Mouse (Mus musculus) retina, postnatal 7 days (tissue): Measurements from ENCODE around the gene Frmd4a.
"Not testable (repeated sequence)": the region's sequence is repeated elsewhere in the genome, so short reads cannot be mapped to it uniquely, and the experiment has no call there.

Experiments used
- DNase-seq: peaks from one replicate; pipeline ENCODE4 v3.0.0-alpha.2; 2012; ENCODE audit warnings: low read depth, low spot score

The Frmd4a gene

DNA sequence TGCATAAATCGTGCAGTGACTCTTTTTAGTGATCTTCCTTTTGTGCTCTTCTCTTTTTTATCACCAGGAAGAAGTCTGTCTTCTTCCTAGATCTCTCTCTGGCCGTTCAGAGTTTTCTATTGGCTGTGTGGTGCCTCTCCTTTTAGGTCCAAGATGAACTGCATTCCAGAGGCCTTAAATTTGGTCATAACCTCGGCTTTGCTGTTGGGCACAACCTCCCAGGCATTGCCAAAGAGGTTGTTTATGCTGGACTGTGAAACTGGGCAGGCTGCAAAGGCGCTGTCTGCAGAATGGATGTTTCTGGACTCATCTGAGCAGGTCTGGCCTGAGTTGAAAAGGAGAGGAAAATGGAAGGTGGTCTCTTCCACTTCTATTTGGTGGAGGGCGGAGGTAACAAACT is 560.8 kb downstream of the Frmd4a start:
- DNase-seq, result no peak

DNA sequence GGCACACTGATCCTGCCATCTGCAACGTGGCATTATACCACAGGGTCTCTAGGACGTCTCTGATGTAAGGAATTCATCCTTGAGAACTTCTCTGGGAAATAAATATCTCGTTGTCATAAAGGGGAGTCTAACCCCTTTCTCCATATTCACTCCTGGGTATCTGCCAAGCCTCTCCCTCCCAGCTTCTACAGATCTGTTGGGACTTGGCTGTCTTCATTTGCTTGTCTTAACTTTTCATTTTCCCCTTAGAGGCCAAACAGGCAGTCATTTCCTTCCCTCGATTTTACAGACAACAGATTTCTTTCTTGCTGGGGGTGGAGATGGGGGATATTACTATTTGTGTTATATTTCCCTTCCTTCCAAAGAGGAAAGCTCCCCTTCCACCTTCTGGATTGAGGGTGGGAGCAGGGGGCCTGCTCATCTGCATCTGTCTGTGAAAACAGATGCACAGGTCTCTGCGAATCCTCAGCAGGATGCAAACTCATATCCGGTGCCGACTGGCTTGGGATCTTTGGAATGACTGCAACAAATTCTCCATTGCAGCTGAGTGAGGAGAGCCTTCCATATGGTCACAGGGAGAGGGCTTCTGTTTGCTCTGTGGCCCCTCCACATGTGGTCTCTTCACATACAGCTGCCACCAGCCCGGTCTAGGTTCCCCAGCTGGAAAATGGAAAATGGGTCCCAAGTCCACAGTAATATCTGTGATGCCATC is 562.0 kb downstream of the Frmd4a start:
- no peak for DNase-seq

DNA sequence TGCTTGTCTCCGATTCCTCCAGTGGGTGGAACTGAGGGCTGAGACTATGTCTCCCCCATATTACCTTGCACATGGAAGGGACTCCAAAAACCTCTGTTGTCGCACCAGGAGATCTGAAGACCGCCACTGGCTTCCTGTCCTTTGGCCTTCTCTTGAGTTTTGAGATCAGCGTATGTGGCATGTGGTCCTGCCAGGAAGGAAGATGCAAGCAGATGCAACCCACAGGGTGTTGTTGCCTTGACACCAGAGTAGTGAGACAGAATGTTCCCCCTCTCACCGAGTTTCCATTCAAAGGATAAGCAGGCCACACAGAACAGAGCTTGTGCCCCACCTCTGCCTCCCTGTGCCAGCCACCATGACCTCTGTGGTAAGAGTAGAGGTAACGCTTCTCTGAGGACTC is 563.1 kb downstream of the Frmd4a start:
- DNase-seq, result no peak

DNA sequence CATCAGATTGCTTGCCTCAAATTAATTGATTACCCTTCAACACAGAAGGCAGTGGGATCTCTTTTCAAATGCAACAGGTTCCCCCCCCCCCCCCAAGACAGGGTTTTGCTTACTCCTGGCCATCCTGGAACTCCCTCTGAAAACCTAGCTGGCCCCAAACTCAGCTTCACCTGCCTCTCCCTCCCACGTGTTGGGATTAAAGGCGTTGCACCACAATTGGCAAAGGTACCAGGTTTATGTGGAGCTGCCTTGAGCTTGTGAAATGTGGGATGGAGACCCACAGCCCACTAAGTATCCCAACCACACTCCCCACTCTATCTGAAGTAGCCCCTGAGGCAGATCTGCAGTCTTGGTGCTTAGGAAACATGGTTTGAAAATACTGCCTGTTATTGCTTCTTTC is 565.4 kb downstream of the Frmd4a start:
- DNase-seq, result no peak

DNA sequence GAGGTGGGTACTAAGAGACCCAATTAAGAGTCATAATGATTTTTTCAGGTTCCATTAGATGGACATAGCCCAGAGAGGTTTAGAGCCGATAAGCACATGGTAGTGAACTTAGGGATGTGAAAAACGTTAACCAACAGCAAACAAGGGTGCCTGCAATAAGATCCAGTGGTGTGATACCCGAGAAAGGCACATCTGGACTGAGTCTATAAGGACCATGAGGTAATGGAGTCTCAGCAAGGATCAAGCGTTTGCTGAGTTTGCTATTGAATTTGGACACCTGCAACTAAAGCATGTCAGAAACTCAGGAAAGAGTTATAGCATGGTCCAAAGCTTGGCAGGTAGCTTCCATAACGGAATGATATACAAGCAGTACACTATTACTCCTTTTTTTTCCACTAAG is 566.7 kb downstream of the Frmd4a start:
- DNase-seq, result no peak

DNA sequence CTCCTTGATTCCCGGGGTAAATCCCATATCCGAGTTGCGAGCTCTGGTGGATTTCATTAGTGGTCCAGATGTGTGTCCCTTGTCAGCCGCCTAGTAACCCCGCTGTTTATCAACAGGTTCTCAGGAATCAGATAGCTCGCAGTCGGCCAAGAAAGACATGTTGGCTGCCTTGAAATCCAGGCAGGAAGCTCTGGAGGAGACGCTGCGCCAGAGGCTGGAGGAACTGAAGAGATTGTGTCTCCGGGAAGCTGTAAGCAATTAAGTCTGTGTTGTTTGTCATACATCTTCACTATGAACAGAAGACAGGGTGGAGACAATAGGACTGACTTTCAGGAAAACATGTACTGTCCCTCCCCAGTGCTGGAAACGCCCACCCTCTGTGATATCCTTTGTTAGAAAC is 568.7 kb downstream of the Frmd4a start:
- DNase-seq, result no peak

DNA sequence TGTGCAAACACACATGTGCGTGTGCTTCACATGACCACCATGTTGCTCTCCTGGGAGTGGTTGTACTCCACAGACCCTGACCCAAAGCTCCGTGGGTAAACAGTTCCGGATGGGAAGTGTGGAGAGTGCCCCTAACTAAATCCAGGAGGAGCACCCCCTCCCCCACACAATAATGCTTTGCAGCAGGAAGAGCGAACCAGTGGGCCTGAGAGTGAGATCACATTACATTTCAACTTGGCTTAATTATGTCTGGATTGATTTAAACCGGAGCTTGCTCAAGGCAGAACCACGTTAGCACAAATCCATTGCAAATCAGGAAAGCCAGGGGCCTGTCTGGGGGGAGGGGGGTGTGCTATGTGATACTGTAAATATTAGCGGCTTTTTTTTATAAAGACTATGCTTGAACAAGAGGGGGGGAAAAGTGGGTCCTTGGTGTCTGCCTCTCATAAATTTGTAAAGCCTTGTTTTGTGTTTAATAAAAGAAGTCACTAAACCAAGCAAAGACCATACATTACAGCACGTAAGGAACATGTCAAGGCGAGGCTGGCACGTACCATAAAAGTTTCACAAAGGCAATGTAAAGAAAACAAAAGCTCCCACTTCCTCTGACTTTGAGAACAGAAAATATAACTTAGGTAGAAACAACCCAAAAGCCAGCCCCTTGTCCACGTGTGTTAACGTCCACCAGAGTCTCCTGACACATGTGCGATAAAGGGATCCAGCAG is 570.3 kb downstream of the Frmd4a start:
- no peak for DNase-seq

DNA sequence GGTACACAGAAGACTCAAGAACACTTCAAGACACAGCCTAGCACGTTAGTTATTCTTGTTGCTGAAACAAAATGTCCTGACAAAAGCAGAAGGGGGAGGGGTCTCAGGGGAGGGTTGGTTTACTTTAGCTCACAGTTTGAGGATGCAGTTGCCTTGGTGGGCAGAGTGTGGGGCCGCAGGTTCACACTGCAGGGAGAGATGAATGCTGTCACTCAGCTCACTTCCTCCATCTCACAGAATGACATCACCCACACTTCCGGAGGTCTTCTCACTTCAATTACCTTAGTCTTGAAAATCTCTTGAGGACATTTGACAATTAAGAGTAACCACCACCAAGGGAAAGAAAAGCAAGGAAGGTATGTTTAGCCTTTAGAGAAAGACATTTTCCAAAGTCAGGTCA is 574.1 kb downstream of the Frmd4a start:
- DNase-seq, result no peak

DNA sequence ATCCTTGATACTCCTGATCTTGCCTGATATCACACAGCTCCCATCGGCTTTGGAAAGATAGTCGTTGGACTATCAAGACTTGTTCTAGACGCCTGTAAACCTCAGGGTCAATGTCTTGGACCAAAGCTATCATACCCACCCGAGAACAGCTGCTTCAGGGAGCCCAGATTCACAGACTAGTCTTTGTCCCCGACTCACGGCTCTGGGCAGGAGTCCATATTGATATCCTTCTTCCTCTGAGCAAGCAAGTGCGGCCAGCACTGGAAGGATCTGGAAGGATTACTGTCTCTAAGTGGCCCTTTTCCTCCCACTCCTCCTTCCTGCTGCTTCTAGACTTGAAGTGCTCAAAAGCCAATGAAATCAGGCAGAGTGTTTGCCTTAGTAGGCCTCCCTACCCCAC is 575.1 kb downstream of the Frmd4a start:
- no peak for DNase-seq

DNA sequence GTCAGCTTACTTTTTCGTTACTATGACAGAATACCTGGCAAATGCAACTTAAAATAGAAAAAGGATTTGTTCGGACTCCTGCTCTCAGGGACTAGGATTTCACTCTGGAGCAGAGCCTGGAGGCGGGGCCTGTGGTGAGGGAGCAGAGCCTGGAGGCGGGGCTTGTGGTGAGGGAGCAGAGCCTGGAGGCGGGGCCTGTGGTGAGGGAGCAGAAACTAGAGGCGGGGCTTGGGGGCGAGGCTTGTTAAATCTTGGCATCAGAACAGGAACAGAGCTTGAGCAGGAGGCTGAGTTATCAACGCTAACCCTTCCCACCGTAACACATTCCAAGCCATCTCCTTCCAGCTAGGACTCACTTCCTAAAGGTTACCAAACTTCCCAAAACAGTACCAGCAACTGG is 575.9 kb downstream of the Frmd4a start:
- peak; percentile 45 for DNase-seq

DNA sequence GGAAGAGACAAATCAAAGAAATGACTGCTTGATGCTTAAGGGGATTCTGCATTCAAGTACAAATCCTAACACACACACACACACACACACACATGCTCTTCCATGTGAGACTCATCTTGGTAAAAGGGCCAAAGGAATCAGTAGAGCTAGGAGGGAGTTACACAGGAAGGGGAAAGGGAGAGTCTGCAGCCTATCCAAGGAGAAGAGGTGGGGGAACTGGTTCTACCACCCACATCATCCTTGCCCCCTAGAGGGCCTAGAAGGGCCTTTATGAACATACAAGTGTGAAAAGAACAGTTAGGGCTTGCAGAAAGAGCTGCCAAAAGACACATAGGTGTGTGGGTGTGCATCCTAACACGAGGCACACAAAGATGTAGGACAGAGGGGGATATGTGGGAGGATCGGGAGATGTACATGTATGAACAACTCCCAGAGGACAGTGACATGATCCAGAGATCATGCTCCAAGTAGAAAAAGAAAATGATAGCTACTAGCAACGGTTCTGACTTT is 576.4 kb downstream of the Frmd4a start:
- no peak for DNase-seq

DNA sequence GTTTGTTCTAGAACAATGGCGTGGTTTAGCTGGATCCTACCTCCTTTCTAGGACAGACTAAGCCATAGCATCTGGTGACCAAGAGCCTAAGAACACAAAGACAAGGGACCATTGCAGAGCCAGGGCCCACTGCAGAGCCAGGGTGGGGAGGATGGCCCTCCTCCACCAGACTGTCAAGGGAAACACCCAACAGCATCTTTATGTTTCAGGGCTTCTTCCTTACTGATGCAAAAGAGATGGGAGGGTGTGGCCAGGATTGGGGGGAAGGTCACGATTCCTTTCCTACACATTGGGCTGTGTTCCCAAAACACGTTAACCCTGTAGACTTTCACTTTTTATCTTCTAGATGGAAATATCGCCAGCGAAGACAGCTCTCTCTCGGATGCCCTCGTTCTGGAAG is 579.5 kb downstream of the Frmd4a start:
- no peak for DNase-seq

DNA sequence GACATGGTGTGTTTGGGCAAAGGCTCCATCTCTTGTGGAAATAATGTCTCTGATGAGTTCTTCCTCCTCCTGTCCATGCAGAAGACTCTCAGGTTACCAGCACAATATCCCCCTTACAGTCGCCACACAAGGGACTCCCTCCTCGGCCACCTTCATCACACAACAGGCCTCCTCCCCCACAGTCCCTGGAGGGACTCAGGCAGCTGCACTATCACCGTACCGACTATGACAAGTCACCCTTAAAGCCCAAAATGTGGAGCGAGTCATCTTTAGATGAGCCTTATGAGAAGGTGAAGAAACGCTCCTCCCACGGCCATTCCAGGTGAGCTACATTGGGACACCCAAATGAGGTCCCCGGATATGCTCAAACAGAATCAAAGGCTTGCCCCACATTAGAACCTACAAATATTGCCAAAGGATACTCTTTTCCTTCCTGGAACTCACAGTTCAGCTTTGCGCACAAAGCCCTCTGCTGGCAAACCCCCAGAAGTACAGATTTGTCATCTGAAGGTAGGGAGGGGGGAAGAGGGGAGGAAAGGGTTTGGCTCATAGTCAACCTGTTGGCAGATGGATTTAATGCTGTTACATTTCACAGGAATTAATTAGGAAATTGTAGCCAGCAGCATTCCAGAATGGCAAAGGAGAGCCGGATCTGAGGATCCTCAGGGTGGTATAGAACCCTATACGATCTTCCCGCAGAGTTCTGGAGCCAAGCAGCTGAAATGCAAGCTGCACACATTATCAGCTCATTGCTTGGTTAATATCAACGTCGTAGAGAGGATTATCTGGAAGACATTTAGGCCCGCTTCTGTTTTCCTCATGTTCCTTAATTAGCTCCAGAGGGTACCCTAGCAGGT is 583.7 kb downstream of the Frmd4a start:
- DNase-seq, result peak; percentile 66

DNA sequence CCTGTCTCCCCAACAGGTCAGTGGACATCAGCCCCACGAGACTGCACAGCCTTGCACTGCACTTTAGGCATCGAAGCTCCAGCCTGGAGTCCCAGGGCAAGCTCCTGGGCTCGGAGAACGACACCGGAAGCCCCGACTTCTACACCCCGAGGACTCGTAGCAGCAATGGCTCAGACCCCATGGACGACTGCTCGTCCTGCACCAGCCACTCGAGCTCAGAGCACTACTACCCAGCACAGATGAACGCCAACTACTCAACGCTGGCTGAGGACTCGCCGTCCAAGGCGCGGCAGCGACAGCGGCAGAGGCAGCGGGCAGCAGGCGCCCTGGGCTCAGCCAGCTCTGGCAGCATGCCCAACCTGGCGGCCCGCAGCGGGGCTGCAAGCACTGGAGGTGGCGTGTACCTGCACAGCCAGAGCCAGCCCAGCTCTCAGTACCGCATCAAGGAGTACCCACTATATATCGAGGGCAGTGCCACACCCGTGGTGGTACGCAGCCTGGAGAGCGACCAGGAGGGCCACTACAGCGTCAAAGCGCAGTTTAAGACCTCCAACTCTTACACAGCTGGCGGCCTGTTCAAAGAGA is 585.9 kb downstream of the Frmd4a start:
- DNase-seq, result no peak

DNA sequence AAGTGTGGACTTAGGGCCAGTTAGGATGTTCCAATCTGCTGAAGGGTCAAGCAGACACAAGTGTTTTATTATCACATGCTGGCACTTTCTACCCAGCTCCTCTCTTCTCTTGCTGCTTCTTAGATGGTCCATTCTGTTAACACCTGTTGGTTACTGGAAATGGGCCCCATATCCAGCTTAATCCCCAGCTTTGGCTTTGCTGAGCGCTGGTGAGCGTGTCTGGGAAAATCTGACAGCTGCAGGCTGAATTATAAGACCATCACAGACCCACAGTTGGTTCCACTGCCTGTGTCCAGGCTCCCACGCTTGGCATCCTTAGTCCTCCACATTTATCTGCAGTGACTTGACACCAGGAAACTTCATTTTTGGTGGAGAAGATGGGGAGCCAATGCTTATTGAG is 589.0 kb downstream of the Frmd4a start:
- peak; percentile 45 for DNase-seq

DNA sequence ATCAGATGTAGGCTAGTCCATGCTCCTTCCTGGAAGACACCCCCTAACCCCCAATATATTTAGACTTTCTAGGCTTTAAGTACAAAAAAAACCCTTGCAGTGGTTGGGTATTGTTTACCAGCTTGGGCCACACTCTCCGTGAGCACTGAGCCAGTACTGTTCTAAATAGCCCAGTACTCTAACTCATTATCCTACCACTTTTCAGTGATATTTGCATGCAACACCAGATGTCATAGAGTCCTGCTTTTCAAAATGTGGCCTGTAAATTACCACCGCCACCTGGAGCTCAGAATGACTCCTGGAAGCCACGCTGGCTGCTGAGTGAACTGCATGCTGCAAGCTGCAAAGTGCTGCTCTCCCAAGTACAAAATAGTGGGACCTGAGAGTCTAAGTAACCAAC is 590.7 kb downstream of the Frmd4a start:
- DNase-seq, result no peak

DNA sequence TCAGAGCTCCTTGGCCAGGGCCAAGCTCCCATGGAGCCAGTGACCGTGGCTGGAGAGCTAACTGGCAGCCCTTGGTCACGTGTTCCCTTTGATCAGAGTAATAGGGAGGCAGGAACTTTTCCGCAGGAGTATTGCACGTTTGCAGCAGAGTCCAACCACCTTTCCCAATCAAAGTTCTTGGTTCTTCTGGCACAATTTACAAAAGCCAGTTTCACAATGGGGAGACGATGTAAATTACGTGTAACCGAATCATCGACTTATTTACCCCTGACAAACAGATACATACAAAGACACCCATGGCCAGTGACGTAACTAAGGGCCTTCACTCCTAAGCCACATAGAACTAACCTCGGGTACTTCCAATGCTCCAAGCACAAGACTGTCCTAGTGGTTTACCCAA is 591.9 kb downstream of the Frmd4a start:
- no peak for DNase-seq

DNA sequence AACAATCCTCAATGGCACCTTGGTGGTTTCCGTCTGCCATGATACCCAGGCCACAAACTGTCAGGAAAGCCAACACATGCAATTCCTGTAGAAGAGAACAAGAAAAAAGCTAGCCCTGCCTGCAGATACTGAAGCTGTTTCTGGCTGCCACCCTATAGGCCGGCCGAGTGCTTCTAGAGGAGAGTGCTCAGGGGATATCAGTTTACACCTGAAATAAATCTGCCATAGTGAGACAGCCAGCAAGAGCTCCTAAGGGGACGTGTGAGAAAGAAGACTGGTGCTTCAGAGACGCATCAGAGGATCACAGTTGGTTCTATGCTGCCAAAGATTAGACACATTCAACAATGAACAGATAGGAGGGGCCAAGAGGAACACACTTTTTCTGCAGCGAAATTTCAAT is 593.8 kb downstream of the Frmd4a start:
- DNase-seq, result no peak

DNA sequence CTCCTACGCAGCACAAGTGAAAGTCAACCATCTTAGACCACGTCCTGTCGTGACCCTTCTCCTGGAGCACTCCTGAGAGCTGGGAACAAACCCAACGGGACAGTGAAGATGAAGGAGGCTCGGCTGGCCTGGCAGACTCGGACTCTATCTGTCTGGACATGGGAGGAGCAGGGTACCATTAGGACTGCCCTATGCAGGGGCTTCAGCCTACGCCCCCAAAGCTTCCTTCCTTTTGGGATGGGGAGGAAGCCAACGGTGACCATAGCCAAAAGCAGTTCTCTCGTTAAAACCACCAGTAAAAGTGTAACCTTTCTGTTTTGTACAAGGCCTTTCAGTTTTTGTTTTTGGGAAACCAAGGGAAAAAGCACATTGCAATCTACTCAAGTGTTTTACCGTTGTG is 594.2 kb downstream of the Frmd4a start:
- DNase-seq, result no peak

DNA sequence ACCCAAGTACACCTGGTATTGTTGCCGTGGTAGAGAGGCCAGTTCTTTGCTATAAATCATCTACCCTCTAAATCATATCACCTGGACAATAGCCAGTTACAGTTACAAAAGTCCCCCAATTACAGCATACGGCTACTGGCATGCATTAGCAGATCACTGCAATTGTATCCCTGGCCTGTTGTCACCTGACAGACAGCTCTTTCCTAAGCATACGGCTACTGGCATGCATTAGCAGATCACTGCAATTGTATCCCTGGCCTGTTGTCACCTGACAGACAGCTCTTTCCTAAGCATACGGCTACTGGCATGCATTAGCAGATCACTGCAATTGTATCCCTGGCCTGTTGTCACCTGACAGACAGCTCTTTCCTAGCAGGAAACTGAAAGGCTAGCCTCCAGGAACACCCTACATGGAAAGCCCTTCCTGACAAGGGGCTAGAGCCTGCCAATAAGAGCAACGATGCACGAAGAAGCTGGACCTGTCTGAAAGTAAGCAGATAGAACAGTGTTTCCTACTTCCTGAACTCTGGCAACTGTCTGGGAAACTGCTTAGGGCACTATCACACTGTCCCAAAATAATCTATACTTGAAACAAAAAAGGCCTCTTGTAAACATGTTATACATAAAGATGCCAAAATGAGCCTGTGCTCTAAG is 596.9 kb downstream of the Frmd4a start:
- not testable (repeated sequence) for DNase-seq

DNA sequence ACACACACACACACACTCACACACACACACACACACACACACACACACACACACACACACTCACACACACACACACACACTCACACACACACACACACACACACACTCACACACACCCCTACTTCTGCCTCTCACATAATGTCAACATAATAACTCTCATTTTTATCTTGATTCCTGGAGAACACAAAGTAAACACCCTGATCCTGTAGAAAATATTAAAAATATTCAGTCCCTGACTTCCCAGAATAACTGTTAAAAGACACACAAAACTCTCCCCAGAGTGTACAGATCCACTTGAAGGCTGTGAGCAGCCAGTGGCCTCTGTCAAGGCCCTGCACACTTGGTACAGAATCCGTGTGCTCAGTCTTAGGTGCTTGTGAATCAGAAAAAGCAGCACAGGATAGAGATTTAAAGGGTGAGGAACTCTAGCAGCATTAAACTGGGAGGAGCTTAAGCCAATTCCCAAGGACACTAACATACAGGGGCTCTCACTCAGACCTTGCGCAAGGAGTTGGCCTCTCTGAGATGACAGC is 597.6 kb downstream of the Frmd4a start:
- no peak for DNase-seq
